Mouse (Mus musculus) cerebral cortex, adult 2 months (tissue): Measurements from ENCODE around the gene Bcl2l2.

ENCODE experiments used
- WGBS: fragments of 180-500 bp; shearing (Covaris S2); methylation state at CpG from one replicate; pipeline ENCODE4 v1.1.7; 2018; 5-methylcytosine and 5-hydroxymethylcytosine counted together

Bcl2l2 gene

DNA sequence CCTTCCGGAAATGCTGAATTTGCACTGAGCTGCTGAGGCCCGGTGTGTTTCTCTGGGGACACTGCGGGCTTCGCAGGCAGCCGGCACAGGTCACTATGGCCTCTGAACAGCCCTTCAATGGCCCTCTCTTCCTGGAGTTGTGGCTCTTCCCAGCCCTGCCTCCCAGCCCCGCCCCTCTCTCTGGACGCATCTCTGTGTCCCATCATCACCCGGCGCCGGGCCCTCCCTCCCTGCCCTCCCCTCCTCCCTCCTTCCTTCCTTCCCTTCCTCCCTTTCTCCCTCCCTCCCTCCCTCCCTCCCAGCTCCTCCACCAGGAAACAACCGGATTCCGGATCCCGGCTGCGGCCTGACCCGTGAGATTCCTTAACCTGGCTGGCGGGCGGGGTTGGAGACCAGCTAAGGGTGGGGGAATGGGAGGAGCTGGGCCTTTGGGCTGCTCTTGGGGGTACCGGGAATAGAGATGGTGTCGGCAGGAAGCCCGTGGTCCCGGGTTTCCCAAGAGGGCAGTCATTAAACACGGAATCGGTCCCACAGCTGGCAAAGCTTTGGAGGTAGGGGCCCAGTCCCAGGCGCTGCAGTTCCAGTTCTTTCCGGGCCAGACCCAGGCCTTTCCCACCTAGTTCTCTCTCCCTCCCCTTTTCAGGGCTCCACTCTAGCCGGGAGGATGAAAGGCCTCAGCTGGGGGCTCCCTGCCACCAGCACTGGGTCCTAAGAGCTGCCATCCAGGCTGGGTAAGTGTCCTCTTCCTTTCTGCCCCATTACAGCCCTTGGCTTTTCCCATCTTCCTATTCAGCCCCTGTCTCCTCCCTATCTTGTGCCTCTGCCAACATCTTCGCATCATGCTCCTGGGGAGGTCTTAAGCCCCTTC, at the start of gene Bcl2l2, which contains the start of gene Gm20521:
Bcl2l2 (plus strand) TSS at position 224 of the 868 bp plus-strand sequence.
Gm20521 (plus strand) TSS at position 288 of the 868 bp plus-strand sequence.
- WGBS: under 1% methylated on average over 27 of the region's 27 CpGs

DNA sequence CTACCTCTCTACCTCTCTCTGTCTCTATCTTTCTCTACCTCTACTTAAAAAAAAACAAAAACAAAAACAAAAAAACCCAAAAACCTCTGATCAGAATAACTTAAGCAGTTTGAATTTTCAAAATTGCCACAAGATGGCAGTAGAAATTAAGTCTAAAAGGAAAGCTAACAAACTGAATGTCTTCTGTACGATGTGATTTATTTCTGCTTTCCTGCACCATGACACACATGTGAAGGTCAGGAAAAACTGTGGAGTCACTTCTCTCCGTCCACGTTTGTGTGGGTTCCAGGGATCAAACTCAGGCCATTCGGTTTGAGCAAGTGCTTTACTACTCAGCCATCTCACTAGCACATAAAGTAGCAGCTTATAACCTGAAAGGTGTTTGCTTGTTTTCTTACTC, 39.7 kb upstream of the Bcl2l2 start:
- 5% methylated on average over 4 of the region's 4 CpGs for WGBS

DNA sequence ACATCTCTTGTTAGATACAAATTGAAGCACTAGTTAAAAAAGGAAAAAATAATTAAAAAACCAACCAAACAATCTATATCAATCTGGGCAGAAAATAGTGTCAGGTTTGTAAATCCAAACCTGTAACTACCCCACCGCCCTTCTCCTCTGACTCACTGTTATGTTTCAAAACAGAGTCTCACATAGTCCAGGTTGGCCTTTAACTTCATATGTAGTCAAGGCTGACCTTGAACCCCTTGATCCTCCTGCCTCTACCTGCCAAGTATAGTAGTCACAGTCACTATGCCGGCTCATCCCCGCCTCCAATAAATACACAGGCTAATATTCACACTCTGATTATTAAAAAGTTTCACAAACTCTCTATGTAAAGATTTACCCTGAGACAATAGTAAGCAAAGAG, 27.5 kb upstream of the Bcl2l2 start:
- WGBS: 92% methylated on average over 3 of the region's 3 CpGs

DNA sequence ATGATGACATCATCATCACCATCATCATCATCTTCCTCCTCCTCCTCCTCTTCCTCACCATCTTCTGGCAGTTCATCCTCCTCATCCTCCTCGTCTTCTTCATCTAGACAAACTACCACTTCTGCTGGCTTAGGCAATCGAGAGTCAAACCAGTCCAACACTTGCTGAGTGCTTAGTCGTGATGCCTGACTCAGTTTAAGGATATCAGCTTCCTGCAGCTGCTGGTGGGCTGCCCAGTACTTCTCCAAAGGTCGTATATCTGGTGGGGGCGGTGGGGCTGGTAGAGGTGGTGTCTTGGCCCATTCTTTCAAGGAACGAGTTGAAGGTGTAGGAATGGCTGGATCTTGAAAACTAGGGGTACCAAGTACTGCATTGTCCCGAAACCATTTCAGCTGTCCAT, 26.5 kb upstream of the Bcl2l2 start:
- 86% methylated on average over 7 of the region's 7 CpGs for WGBS

DNA sequence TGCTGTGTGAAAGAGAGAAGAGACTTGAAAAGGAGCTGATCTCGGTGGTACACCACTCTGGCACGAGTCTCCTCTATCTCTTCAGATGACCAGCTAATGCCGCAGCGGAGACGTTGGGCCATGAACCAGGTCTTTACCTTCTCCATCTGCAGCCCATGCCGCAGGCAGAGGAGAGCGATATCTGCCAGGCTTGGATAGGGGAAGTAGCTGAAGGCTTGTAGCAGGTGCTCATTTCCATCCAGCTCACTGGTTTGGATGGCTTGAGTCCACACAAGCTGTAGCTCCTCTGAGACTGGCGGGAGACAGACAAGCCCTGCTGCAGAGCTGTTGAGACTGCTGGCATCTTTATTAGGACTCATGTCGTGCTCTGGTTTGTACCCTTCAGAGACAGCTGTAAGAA, 25.3 kb upstream of the Bcl2l2 start:
- 81% methylated on average over 9 of the region's 9 CpGs for WGBS

DNA sequence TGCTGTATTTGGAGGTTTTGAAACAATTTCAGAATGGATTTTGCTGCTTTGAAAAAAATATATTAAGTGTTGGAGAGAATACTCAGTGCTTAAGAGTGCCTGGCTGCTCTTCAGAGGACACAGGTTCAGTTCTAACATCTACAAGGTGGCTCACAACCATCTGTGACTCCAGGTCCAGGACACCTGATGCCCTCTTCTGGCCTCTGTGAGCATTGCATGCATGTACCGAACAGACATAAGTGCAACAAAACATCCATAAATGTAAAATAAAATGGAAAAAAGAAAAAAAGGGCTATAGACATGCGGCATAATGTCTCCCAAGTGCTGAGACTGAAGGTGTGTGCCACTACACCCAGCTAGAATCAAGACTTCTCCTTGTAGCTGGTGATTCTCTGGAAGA, 22.7 kb upstream of the Bcl2l2 start:
- WGBS: 34% methylated on average over 2 of the region's 2 CpGs

DNA sequence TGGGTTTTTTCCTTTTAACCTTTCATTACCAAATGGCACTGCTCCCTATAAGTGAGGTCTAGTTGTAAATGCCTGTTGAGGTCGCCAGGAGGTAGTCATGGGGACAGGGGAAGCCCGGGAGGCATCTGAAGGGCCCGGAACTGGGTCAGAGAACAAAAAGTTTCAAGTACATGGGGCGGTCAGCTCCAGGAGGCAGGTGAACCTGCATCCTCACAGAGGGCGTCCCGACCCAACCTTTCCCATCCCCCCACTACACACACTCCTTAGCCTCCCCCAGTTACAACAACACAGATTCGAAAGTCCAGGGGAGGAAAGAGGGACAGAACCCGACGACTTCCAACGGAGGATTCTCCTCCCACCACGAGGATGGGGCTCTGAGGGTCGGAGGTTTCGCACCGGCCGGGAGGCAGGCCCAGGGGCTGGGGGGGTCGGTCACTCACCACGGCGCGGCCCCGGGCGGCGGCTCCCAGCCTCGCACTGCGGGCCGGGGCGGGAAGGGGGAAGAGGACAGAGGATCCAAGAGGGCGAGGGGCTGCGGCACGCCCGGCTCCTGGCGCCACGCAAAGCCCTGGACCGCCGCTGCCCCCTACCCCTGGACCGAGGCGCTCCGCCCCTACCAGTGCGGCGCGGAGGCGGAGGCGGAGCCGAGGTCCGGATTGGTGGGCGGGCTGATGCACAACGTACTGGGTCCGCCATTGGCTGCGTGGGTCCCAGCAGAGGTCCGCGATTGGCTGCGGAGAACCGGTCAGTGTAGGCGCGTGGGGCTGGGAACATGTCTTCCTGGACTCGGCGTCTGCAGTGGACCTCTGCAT, 19.5 kb upstream of the Bcl2l2 start:
- 1% methylated on average over 56 of the region's 56 CpGs for WGBS

DNA sequence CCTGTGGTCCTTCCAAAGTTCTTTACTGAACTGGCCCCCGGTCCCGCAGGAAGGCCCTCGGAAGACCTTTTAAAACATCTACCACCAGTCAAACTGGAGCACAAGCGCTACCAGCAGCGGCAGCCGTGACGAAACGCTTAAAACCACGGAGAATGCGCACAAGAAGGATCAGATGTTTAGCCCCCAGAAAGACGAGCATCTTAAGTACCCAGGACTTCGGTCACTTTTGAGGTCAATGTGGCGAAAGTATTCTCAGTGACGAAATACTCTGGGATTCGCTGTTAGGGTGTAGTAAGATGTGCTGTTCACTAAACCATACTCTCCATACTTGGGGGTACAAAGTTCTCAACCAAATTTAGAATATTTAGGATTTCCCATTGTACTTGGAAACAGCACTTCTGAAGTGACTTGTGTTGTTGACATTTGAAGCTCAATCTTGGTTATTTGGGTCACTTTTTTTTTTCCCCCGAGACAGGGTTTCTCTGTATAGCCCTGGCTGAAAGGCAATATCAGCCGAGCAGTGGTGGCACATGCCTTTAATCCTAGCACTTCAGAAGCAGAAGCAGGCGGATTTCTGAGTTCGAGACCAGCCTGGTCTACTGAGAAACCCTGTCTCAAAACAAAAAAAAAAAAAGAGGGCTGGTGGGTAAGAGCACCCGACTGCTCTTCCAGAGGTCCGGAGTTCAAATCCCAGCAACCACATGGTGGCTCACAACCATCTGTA, 18.7 kb upstream of the Bcl2l2 start:
- 12% methylated on average over 21 of the region's 21 CpGs for WGBS

DNA sequence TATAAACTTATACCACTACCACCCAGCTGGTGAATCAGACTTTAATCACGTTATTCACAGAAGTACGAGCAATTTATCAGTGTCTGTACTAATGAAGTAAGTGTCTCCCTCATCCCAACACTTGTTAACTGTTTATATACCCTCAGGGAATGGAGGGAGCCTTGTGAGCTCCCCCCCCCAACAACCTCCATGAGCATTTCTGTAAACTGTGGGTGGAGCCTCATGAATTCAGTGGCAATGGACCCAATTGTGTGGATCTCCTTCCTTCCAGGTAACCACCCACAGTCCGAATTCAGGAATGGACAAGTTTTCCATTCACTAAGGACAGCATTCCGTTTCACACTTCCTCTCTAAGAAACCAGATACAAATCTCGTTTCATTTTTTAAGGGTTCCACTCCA, 17.6 kb upstream of the Bcl2l2 start:
- WGBS: 79% methylated on average over 5 of the region's 5 CpGs

DNA sequence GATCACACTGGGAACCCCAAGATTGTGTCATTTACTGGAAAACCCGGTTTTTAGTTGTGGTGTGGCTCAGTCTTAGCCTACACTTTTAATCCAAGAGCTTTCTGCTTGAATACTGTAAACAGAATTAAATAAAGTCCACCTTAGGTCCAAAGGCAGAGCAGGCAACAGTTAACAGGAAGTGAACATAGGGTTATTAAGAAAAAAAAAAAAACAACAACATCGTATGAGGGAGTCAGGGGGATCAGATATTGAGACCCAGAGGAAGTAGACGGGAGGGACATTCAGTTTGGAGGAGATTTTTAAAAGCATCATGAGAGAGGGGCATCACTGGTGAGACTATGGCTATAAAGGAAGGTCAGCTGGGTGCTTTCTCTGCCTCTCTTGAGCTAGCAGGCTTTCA, 16.9 kb upstream of the Bcl2l2 start:
- 58% methylated on average over 3 of the region's 3 CpGs for WGBS

DNA sequence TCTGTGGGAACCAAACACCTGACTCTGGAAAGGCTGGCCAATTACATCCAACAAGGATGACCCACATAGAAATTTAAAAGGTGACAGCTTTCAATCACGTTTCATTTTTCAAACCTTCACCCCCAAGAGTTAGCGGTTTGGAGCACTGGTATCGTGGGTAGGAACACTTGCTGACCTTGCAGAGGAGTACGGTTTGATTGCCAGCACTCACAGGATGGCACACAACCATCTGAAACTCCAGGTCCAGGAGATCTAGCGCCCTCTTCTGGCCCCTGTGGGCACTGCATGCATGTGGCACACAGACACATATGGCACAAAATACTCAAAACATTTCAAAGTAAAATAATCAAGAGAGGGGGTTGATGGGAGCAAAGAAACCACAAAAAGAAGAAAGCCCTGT, 16.2 kb upstream of the Bcl2l2 start:
- WGBS: 62% methylated on average over 5 of the region's 5 CpGs

DNA sequence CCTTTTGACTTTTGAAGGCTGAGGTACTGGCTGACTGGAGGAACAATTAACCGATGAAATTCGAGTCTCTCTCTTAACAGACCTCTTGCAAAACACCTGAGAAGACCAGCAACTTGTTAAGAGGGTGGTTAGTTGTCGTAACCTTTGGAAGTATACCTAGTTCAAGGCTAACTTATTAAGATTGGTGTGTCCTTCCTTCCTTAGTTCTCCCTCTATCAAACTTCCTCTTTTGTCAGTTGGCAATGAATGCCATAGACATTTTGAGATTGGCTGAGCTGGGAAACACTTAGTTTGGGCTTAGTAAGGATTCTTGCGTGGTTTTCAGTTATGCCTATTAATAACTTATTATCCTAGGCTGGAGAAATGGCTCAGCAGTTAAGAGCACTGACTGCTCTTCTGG, 15.2 kb upstream of the Bcl2l2 start:
- 81% methylated on average over 4 of the region's 4 CpGs for WGBS

DNA sequence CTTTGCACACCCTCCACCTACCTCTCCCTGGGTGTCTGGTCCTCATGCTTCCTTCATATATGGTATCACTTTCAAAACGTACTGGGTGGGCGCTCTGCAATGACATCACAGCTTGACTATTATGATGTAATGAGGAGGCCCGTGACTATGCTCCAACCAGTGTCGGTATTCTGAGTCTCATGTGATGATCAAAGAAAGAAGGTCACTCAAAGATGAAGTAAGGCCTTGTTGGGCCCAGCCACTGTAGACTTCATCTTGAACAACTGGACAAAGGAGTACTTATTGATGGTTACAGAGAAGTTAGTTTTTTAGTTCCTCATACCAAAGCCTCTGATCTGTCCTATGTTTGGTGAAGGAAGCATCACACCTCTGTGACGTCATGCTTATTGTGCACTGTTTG, 12.3 kb upstream of the Bcl2l2 start, which contains the start of gene Homez:
Homez (minus strand) TSS at position 101 of the 400 bp plus-strand sequence.
- WGBS: 87% methylated on average over 5 of the region's 5 CpGs

DNA sequence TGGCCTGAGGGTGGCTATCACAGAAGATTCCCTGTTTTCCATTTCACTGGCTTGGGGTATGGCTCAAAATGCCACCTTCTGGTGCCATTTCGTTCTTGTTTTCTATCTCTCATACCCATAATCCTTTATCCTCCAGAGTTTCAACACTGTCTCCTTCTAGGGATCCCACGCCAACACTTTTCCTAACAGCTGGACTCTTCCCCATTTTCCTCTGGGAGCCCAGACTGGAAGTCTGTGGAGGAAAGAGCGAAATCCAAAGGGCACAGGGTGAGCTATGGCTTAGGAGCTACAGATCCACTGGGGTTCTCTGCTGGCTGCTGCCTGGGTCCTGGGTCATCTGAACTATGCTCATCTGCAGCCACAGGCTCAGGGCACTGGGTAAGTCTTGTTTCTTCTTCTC, 9.0 kb upstream of the Bcl2l2 start:
- WGBS: 83% methylated on average over 3 of the region's 3 CpGs

DNA sequence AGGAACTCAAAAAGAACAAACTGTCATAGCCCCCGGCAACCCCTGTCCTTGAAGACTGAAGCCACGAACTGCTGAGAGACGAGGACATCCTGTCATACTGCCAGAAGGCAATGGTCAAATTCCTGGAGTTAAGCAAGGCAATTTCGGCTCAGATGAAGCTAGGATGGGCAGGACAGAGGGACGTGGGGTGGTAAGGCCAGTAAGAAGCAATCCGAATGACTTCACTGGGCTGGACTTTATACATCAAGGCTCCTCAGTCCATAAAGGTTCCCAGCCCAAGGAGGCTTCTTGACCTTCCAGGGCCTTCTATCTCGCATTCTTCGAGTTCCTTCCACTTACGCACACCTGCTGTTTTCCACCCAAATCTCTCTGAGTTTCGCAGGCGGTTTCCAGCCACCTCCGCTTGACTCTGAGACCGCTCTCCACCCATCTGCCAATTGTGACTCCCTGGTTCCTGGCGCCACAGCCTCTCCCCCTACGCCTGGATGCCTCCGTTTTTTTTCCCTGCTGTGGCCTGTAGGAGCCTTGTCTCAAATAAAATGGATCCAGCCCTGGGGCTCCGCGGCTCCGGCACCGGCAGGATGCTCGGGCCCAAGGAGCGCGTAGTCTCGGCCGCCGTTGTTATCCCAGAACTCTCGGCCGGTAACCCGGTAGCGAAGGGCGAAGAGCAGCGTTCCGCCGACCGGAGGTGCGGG, 7.2 kb upstream of the Bcl2l2 start:
- 2% methylated on average over 36 of the region's 36 CpGs for WGBS

DNA sequence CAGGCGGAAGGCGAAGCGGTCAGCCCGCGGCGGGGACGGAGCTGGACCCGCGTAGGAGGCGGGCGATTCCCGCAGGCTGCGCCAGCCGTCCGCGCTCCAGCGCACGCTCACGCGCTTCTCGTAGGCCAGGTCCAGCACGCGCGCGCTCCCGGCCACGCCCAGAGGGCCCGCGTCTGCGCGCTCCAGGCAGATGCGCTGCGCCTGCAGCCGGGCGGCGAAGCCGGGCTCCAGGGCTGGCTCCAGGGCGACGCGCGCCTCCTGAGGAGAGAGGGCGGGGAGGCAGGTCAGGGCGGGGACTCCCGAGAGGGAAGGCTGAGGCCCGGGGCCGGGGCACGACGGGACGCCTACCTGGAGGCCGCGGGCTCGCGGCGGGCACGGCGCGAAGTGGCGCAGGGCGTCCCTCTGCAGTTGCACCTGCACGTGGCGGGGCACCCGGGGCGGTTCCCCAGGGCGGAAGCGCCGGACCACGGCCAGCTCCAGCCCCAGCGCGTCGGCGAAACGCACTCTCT, 6.6 kb upstream of the Bcl2l2 start:
- WGBS: 1% methylated on average over 72 of the region's 72 CpGs

DNA sequence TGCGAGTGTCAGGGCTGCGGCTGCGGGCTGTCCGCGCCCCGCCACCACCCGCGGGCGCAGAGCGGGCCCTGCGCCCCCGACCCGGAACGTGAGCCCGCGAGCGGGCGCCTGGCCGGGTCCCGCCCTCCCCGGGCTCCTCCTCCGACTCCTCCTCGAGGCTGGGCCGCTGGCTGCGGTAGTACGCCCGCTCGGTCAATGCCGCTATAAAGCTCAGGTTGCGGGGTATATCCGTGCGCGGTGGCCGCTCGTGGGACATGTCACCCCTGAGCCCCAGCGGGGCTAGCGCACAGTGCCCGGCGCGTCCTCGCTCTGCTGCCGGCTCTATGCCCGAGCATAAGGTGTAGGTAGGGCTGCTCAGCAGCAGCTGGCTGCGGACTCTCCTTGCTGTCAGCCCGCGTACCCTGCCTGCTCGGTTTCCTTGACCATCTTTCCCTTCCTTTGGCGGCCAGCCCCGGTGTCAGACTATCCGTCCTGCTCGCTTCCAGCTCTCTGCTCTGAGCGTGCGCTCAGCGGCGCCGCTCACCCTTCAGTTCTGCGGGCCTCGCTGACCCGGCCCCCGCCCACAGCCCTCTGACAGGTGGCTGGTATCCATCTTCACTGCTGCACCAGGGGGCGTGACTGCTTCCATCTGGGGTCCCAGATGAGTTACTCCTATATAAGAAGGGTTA, 6.0 kb upstream of the Bcl2l2 start, which contains the start of gene Ppp1r3e:
Ppp1r3e (minus strand) TSS at position 503 of the 668 bp plus-strand sequence.
- WGBS: under 1% methylated on average over 60 of the region's 61 CpGs

DNA sequence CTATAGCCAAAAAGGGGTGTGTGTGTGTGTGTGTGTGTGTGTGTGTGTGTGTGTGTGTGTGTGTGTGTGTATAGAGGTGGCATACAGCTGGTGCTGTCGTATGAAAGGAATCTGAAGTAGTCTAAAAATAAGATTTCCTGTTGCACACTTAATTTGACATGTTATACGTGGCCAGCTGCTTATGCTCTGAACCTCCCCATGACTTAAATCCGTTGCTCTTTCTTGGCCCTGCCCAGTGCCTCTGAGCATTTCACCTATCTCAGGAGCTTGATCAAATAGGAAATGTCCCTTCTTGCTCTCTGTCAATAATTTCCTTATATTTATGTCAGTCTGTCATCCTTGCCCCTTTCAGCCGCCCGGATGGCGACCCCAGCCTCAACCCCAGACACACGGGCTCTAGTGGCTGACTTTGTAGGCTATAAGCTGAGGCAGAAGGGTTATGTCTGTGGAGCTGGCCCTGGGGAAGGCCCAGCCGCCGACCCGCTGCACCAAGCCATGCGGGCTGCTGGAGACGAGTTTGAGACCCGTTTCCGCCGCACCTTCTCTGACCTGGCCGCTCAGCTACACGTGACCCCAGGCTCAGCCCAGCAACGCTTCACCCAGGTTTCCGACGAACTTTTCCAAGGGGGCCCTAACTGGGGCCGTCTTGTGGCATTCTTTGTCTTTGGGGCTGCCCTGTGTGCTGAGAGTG, 990 bp downstream of the Bcl2l2 start:
- 35% methylated on average over 21 of the region's 21 CpGs for WGBS

DNA sequence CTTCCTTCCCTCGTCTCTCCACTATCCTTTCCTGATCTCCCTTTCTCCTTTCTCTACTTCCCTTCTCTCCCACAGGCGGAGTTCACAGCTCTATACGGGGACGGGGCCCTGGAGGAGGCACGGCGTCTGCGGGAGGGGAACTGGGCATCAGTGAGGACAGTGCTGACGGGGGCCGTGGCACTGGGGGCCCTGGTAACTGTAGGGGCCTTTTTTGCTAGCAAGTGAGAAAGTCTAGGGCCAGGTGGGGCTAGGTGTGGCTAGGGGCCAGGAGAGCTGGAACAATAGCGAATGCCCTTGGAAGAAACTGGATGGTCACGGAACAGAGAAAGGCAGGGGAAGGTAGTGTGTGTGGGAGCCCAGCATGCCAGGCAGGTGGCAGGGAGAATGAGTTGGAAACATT, 2.1 kb downstream of the Bcl2l2 start:
- 83% methylated on average over 11 of the region's 11 CpGs for WGBS

DNA sequence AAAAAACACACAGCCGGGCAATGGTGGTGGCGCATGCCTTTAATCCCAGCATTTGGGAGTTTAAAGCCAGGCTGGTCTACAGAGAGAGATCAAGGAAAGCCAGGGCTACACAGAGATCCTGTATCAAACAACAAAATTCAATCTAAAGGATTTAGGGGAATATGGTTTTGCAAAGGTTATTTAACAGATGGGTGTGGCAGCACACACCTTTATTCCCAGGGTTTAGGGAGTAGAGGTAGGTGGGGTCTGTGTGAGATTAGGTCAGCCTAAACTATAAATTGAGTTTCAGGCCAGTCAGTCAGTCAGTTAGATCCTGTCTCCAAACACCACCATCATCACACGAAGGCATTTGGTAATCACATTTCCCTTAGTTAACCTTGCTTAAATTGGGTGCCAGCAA, 9.0 kb downstream of the Bcl2l2 start, which contains the start of gene Pabpn1:
Pabpn1 (plus strand) TSS at position 301 of the 400 bp plus-strand sequence.
- 91% methylated on average over 3 of the region's 3 CpGs for WGBS
